In genomic region chr15:98808651-98809134, GRCm38 (mm10) we compare ENCODE assay signal across 9 mouse cellular contexts. TPM values are rescaled to one million over a fixed set of nuclear protein-coding genes. Genes with fewer than 3 reads are reported as not detected.
DNase-seq lines count a peak whose midpoint lies in the region; ATAC-seq and TF ChIP-seq lines count a peak whose summit lies in the region.
"Had no signal": no experiment of that assay in that cellular context is flagged by ENCODE, and none has a peak within 500 bp of the region (broad histone marks: within the 10 kb centered on the region; RNA-seq: fewer than 3 reads in every experiment).

No protein-coding gene starts in this region.

- H3K27me3 ChIP-seq in intestine, embryonic 15.5 days (replicated peaks): peaks cover 63% of the 10 kb centered on the region
- H3K27me3 ChIP-seq in intestine, embryonic 16.5 days (replicated peaks; ENCODE audit: control insufficient read depth, insufficient read depth, low read length): peaks cover 59% of the 10 kb centered on the region
- H3K27me3 ChIP-seq in embryonic facial prominence, embryonic 15.5 days: peaks cover 65% of the 10 kb centered on the region
- H3K27me3 ChIP-seq in neural tube, embryonic 12.5 days (replicated peaks): peaks cover 68% of the 10 kb centered on the region

- peak; percentile 84 to 93 for DNase-seq in layer of hippocampus, adult 2 months (ENCODE audit: low spot score in 2 of 2)
- no peak for DNase-seq in adrenal gland, postnatal 14 days
- DNase-seq in B cell, adult 2 months: no peak
- DNase-seq in spleen, adult 12 weeks (ENCODE audit: low spot score): no peak

- H3K36me3 ChIP-seq in intestine, embryonic 15.5 days: peaks cover 11% of the 10 kb centered on the region
- H3K36me3 ChIP-seq in intestine, embryonic 16.5 days (ENCODE audit: control insufficient read depth, insufficient read depth, low read length): peaks cover 7% of the 10 kb centered on the region
- H3K36me3 ChIP-seq in embryonic facial prominence, embryonic 15.5 days: peaks cover 19% of the 10 kb centered on the region
- H3K36me3 ChIP-seq in neural tube, embryonic 12.5 days: peaks cover 22% of the 10 kb centered on the region

- H3K4me1 ChIP-seq in intestine, embryonic 15.5 days (replicated peaks): peaks cover 36% of the 10 kb centered on the region
- H3K4me1 ChIP-seq in intestine, embryonic 16.5 days (ENCODE audit: control insufficient read depth, insufficient read depth, low read length): peaks cover 30% of the 10 kb centered on the region
- peaks cover 45% of the 10 kb centered on the region for H3K4me1 ChIP-seq in embryonic facial prominence, embryonic 15.5 days
- peaks cover 42% of the 10 kb centered on the region for H3K4me1 ChIP-seq in neural tube, embryonic 12.5 days

- WGBS in intestine, embryonic 15.5 days: 12% methylated on average over 6 of the region's 6 CpGs
- 14% methylated on average over 6 of the region's 6 CpGs for WGBS in intestine, embryonic 16.5 days
- 12% methylated on average over 6 of the region's 6 CpGs for WGBS in embryonic facial prominence, embryonic 15.5 days
- 3% methylated on average over 6 of the region's 6 CpGs for WGBS in neural tube, embryonic 12.5 days

- H3K4me2 ChIP-seq in intestine, embryonic 15.5 days (replicated peaks): peak overlapping the region; percentile 94
- no peak overlapping the region for H3K4me2 ChIP-seq in intestine, embryonic 16.5 days (ENCODE audit: low read depth, low read length)
- H3K4me2 ChIP-seq in embryonic facial prominence, embryonic 15.5 days (replicated peaks): peak overlapping the region; percentile 88
- peak overlapping the region; percentile 69 for H3K4me2 ChIP-seq in neural tube, embryonic 12.5 days (replicated peaks)

- H3K9me3 ChIP-seq in intestine, embryonic 15.5 days: no peaks in the 10 kb centered on the region
- no peaks in the 10 kb centered on the region for H3K9me3 ChIP-seq in intestine, embryonic 16.5 days (ENCODE audit: control insufficient read depth, low read length)
- no peaks in the 10 kb centered on the region for H3K9me3 ChIP-seq in embryonic facial prominence, embryonic 15.5 days (replicated peaks)
- no peaks in the 10 kb centered on the region for H3K9me3 ChIP-seq in neural tube, embryonic 12.5 days

- no peak for ATAC-seq in intestine, embryonic 15.5 days
- ATAC-seq in intestine, embryonic 16.5 days: no peak
- ATAC-seq in embryonic facial prominence, embryonic 15.5 days (ENCODE audit: insufficient number of reproducible peaks, low FRiP score, low TSS enrichment, low read depth): no peak
- ATAC-seq in neural tube, embryonic 12.5 days (ENCODE audit: low FRiP score, low read depth): no peak

- peak overlapping the region; percentile 39; the same call in 1 of the 2 replicates for H3K4me3 ChIP-seq in intestine, embryonic 15.5 days (replicated peaks)
- no peak overlapping the region for H3K4me3 ChIP-seq in intestine, embryonic 16.5 days (ENCODE audit: low read length)
- H3K4me3 ChIP-seq in embryonic facial prominence, embryonic 15.5 days (replicated peaks): peak overlapping the region; percentile 48
- peak overlapping the region; percentile 72 for H3K4me3 ChIP-seq in layer of hippocampus, adult 2 months
- H3K4me3 ChIP-seq in neural tube, embryonic 12.5 days: no peak overlapping the region

- H3K27ac ChIP-seq in intestine, embryonic 15.5 days: no peak overlapping the region
- no peak overlapping the region for H3K27ac ChIP-seq in intestine, embryonic 16.5 days (ENCODE audit: low read length)
- no peak overlapping the region for H3K27ac ChIP-seq in embryonic facial prominence, embryonic 15.5 days (replicated peaks)
- peak overlapping the region; percentile 97 for H3K27ac ChIP-seq in layer of hippocampus, adult 2 months
- no peak overlapping the region for H3K27ac ChIP-seq in neural tube, embryonic 12.5 days
- H3K27ac ChIP-seq: macrophage had no signal

- TF ChIP-seq CTCF in layer of hippocampus, adult 2 months (conservative IDR thresholded peaks at IDR 0.05): no peak

- H3K9ac ChIP-seq in intestine, embryonic 15.5 days: peak overlapping the region; percentile 3; the same call in 1 of the 2 replicates
- no peak overlapping the region for H3K9ac ChIP-seq in intestine, embryonic 16.5 days (ENCODE audit: low read depth, low read length)
- no peak overlapping the region for H3K9ac ChIP-seq in embryonic facial prominence, embryonic 15.5 days
- no peak overlapping the region for H3K9ac ChIP-seq in neural tube, embryonic 12.5 days

RNA-seq across cellular contexts. Expression of gene Ddn, which starts 0.6 kb away (rescaled TPM):
- not detected in 2 replicates for polyA plus RNA-seq in intestine, embryonic 15.5 days (2015; fragmentation: Nextera tagmentation; extraction: Ambion mirVana)
- not detected in 2 replicates for polyA plus RNA-seq in intestine, embryonic 16.5 days (2015; fragmentation: Nextera tagmentation; extraction: Ambion mirVana)
- 0.04 and 0.05 TPM in 2 replicates for polyA plus RNA-seq in embryonic facial prominence, embryonic 15.5 days (2015; fragmentation: Nextera tagmentation; extraction: Ambion mirVana)
- 1,000 to 10,000 TPM; 1,636 to 1,683 TPM for total RNA-seq in layer of hippocampus, adult 2 months (2021)
- polyA plus RNA-seq in neural tube, embryonic 12.5 days (2016; fragmentation: Nextera tagmentation; extraction: Ambion mirVana): 0.47 and 0.82 TPM in 2 replicates
- 0.11 TPM in 1 of 2 replicates, not detected in the other for total RNA-seq in adrenal gland, postnatal 14 days (2021)
- polyA plus RNA-seq: macrophage had no signal

RNA-seq across cellular contexts. Expression of gene Wnt1, which starts 19.0 kb away (rescaled TPM):
- polyA plus RNA-seq in intestine, embryonic 15.5 days (2015; fragmentation: Nextera tagmentation; extraction: Ambion mirVana): not detected in 2 replicates
- not detected in 2 replicates for polyA plus RNA-seq in intestine, embryonic 16.5 days (2015; fragmentation: Nextera tagmentation; extraction: Ambion mirVana)
- polyA plus RNA-seq in embryonic facial prominence, embryonic 15.5 days (2015; fragmentation: Nextera tagmentation; extraction: Ambion mirVana): 0.07 TPM in 1 of 2 replicates, not detected in the other
- total RNA-seq in layer of hippocampus, adult 2 months (2021): not detected
- polyA plus RNA-seq in neural tube, embryonic 12.5 days (2016; fragmentation: Nextera tagmentation; extraction: Ambion mirVana): 7.5 and 12.3 TPM in 2 replicates
- total RNA-seq in adrenal gland, postnatal 14 days (2021): not detected in 2 replicates
- polyA plus RNA-seq: macrophage had no signal

RNA-seq across cellular contexts. Expression of gene Prkag1, which starts 22.6 kb away (rescaled TPM):
- polyA plus RNA-seq in intestine, embryonic 15.5 days (2015; fragmentation: Nextera tagmentation; extraction: Ambion mirVana): 88.3 and 89.0 TPM in 2 replicates
- 92.2 and 94.6 TPM in 2 replicates for polyA plus RNA-seq in intestine, embryonic 16.5 days (2015; fragmentation: Nextera tagmentation; extraction: Ambion mirVana)
- polyA plus RNA-seq in embryonic facial prominence, embryonic 15.5 days (2015; fragmentation: Nextera tagmentation; extraction: Ambion mirVana): 90.5 and 91.9 TPM in 2 replicates
- 10 to 100 TPM; 50.3 to 51.9 TPM for total RNA-seq in layer of hippocampus, adult 2 months (2021)
- polyA plus RNA-seq in neural tube, embryonic 12.5 days (2016; fragmentation: Nextera tagmentation; extraction: Ambion mirVana): 70.1 and 79.2 TPM in 2 replicates
- 59.1 and 62.5 TPM in 2 replicates for total RNA-seq in adrenal gland, postnatal 14 days (2021)

RNA-seq across cellular contexts. Expression of gene Wnt10b, which starts 30.7 kb away (rescaled TPM):
- not detected in 2 replicates for polyA plus RNA-seq in intestine, embryonic 15.5 days (2015; fragmentation: Nextera tagmentation; extraction: Ambion mirVana)
- 0.09 TPM in 1 of 2 replicates, not detected in the other for polyA plus RNA-seq in intestine, embryonic 16.5 days (2015; fragmentation: Nextera tagmentation; extraction: Ambion mirVana)
- 6.0 and 8.0 TPM in 2 replicates for polyA plus RNA-seq in embryonic facial prominence, embryonic 15.5 days (2015; fragmentation: Nextera tagmentation; extraction: Ambion mirVana)
- total RNA-seq in layer of hippocampus, adult 2 months (2021): under 1 TPM; 0.15 to 0.38 TPM
- 0.26 and 0.53 TPM in 2 replicates for polyA plus RNA-seq in neural tube, embryonic 12.5 days (2016; fragmentation: Nextera tagmentation; extraction: Ambion mirVana)
- 0.48 and 0.79 TPM in 2 replicates for total RNA-seq in adrenal gland, postnatal 14 days (2021)
- polyA plus RNA-seq: macrophage had no signal

RNA-seq across cellular contexts. Expression of gene Arf3, which starts 45.7 kb away (rescaled TPM):
- polyA plus RNA-seq in intestine, embryonic 15.5 days (2015; fragmentation: Nextera tagmentation; extraction: Ambion mirVana): 39.8 and 43.6 TPM in 2 replicates
- 35.4 and 40.1 TPM in 2 replicates for polyA plus RNA-seq in intestine, embryonic 16.5 days (2015; fragmentation: Nextera tagmentation; extraction: Ambion mirVana)
- polyA plus RNA-seq in embryonic facial prominence, embryonic 15.5 days (2015; fragmentation: Nextera tagmentation; extraction: Ambion mirVana): 52.6 and 53.3 TPM in 2 replicates
- 100 to 1,000 TPM; 820 to 852 TPM for total RNA-seq in layer of hippocampus, adult 2 months (2021)
- 69.7 and 77.4 TPM in 2 replicates for polyA plus RNA-seq in neural tube, embryonic 12.5 days (2016; fragmentation: Nextera tagmentation; extraction: Ambion mirVana)
- 98.5 and 104 TPM in 2 replicates for total RNA-seq in adrenal gland, postnatal 14 days (2021)

Comparison
In these comparisons a context has a peak if more than half of its experiments do, and no peak if none do; other contexts are left out.
1. H3K4me3 ChIP-seq: peak in intestine, embryonic 15.5 days (single experiment), embryonic facial prominence, embryonic 15.5 days (single experiment) and layer of hippocampus, adult 2 months (single experiment); none in intestine, embryonic 16.5 days (single experiment) and neural tube, embryonic 12.5 days (single experiment).
2. DNase-seq: peak in layer of hippocampus, adult 2 months (2 of 2); none in adrenal gland, postnatal 14 days (single experiment), B cell, adult 2 months (0 of 2) and spleen, adult 12 weeks (single experiment).